Mouse (Mus musculus): Measurements from ENCODE around the gene Nrip2. TPM values are rescaled to one million over a fixed set of nuclear protein-coding genes. Genes with fewer than 3 reads are reported as not detected.

The Nrip2 gene
- polyA plus RNA-seq, 1 experiment from 2014 or later, result 4.6 TPM

DNA sequence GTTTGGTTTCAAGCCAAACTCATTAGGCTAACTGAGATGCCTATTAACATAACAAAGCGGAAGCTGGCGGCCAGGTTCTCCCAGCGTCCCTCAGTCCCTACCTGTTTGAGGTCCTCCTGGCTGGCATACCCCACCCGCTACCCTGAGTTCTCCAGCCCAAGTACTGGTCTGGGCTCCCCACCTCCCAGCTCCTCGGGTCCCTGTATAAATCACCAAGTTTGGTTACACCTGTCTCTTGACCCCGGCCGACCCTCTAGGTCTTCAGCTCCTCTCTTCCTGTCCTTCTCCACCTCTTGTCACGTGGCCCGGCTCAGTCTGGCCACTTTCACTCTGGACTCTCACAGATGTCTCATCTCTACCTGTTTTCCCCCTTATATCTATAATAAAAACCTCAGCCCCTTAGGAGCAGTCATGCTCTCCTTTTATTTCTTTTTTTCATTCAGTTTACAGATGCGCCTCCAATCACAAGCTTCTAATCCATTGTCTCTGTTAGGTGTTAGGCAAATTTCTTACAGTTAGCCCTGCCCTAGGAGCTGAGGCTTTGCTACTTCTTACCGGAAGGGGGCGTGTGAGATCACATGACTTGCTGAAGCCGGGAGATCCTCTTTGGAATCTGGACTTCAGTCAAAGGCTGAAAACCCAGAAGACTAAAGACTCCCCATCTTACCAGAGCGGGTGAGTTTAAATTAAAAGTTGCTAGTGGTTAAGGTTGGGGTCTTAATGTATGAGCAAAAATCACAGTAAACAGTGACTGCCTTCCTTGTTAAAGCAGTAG, 46.9 kb downstream of the Nrip2 start:
- Histone ChIP-seq H3K27ac (no peak overlapping the region), H3K27me3 (replicated peaks) (no peaks in the 10 kb centered on the region), H3K4me3 (no peak overlapping the region), H3K9me3 (no peaks in the 10 kb centered on the region), H3K4me1 (no peaks in the 10 kb centered on the region), H3K36me3 (no peaks in the 10 kb centered on the region), H3K9ac (no peak overlapping the region), H3K4me2 (replicated peaks) (peak overlapping the region; percentile 43)
- ATAC-seq (ENCODE audit: low FRiP score, low read depth), result peak; percentile 55; the same call in 1 of the 2 replicates
- 17% methylated on average over 14 of the region's 14 CpGs for WGBS

DNA sequence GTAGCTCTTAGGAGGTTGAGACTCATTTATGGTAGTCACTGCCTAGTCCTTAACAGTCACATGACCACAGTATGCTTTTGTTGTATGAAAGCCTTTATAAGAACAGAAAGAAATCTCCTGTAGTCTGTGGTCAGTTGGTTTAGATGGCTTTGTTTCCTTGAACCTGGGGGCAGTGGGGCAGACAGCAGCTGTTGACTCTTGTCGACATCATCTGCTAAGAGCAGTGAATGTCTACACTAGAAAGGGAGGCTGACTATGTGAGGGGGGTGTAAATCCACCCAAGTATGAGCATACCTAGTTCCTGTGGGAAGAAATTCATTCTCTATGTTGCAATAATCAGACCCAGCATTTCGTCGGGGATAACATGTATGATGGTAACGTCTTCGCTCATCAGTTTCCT, 48.0 kb downstream of the Nrip2 start:
- Histone ChIP-seq H3K9ac (no peak overlapping the region), H3K36me3 (no peaks in the 10 kb centered on the region), H3K27ac (no peak overlapping the region), H3K27me3 (replicated peaks) (no peaks in the 10 kb centered on the region), H3K4me3 (no peak overlapping the region), H3K4me2 (replicated peaks) (no peak overlapping the region), H3K9me3 (no peaks in the 10 kb centered on the region), H3K4me1 (no peaks in the 10 kb centered on the region)
- ATAC-seq (ENCODE audit: low FRiP score, low read depth), result no peak
- WGBS, result 98% methylated on average over 5 of the region's 5 CpGs

DNA sequence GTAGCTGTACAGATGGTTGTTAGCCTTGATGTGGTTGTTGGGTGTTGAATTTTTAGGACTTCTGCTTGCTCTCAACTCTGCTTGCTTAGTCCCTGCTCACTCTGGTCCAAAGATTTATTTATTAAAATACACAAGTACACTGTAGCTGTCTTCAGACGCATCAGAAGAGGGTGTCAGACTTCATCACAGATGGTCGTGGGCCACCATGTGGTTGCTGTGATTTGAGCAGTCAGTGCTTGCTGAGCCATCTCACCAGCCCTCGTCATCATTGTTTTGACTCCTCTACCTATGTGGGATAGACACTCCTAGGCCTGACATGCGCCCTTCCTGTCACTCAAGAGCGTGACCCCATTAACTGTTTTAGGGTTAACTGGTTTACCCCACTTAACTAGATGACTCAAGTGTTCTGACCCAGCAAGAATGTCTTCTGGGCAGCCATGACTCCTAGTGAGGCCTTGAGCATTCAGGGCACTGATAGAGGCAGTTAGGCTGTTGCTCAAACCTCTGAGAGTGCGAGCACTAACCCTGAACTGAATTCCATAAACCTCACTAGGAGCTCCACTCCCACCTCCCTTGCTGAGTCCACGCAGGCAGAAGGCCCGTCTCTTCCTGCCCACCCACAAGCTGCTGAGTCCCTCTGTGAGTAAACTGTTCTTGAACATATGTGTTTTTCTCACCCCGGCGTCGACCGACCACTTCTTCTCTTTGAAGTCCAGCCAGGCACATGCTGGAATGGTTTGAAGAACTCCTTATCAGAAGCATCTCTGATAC, 56.9 kb downstream of the Nrip2 start:
- H3K4me3 ChIP-seq, result no peak overlapping the region
- no peaks in the 10 kb centered on the region for H3K9me3 ChIP-seq
- H3K9ac ChIP-seq, result no peak overlapping the region
- no peak overlapping the region for H3K27ac ChIP-seq
- H3K4me2 ChIP-seq (replicated peaks), result no peak overlapping the region
- H3K4me1 ChIP-seq, result no peaks in the 10 kb centered on the region; the same call in 1 of the 2 replicates
- no peaks in the 10 kb centered on the region for H3K27me3 ChIP-seq (replicated peaks)
- WGBS, result 80% methylated on average over 12 of the region's 12 CpGs
- ATAC-seq (ENCODE audit: low FRiP score, low read depth), result no peak
- H3K36me3 ChIP-seq, result no peaks in the 10 kb centered on the region

DNA sequence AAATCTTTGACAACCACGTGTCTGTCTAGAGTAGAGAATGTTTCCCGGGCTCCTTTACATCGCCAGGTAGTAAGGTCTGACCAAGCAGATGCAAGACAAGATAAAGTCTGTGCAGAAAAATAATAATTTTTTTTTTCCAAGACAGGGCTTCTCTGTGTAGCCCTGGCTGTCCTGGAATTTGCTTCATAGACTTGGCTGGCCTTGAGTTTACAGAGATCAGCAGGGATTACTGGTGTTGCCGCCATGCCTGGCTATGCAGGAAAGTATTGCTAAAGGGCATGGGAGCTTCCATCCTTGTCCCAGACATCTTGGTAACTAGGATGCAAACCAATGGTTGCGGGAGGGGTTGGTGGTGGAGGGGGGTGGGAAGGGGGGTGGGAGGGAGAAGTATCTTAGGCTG, 58.1 kb downstream of the Nrip2 start:
- WGBS, result 88% methylated on average over 5 of the region's 5 CpGs
- H3K27me3 ChIP-seq (replicated peaks), result no peaks in the 10 kb centered on the region
- H3K27ac ChIP-seq, result no peak overlapping the region
- H3K9ac ChIP-seq, result no peak overlapping the region
- no peak overlapping the region for H3K4me3 ChIP-seq
- ATAC-seq (ENCODE audit: low FRiP score, low read depth), result no peak
- no peaks in the 10 kb centered on the region; the same call in 1 of the 2 replicates for H3K4me1 ChIP-seq
- no peaks in the 10 kb centered on the region for H3K9me3 ChIP-seq
- no peak overlapping the region for H3K4me2 ChIP-seq (replicated peaks)
- H3K36me3 ChIP-seq, result no peaks in the 10 kb centered on the region

DNA sequence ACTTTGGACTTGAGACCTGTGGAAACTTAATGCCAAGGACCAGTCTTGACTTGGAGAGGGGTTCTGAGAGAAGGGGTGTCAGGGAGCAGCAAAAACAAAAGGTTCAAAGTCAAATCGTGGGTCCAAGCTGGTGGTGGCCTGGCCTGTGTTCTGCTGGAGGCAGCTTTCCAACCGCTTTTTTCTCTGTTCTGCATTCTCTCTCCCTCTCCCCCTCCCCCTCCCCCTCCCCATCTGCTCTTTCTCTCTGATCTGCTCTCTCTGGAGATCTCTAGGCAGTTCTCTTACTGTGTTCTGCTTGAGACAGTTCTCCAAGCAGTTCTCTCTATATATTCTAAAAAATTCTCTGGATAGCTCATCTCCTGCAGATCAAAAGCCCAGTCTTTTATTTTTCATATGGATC, 61.2 kb downstream of the Nrip2 start:
- 33% methylated on average over 2 of the region's 2 CpGs for WGBS
- ATAC-seq (ENCODE audit: low FRiP score, low read depth), result no peak

DNA sequence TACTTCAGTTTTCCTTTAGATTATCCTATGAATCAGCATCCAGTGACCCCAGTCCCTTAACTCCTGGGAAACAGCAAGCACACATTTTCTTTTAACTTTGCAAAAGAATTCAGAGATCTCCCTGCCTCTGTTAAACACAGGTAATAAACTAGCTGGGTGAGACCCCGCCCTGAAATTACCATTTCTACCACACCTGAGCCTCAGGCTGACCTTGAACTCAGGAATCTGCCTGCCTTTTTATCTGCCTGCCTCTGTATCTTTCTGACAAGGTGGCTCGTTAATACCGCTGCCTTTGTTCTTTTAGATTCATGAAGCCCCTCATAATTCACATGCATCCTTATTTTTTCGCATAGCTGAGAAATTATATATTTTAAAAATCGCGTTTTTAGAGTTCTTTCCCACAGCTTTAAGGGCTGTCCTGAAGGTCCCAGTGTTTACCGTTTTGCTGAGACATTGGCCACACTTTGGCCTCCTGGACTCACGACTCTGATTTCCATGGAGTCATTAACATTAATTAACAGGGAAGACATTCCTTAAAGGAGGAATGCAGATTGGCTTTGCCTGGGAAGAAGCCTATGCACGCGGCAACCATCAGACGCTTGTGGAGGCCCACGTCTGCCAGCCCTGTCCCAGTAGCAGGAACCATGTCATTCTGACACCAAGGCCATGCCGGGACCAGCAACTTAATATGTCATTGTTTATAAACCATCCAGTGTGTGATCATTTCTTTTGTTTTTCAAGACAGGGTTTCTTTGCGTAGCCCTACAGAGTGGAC, 61.8 kb downstream of the Nrip2 start:
- ATAC-seq (ENCODE audit: low FRiP score, low read depth), result no peak
- no peak overlapping the region for H3K27ac ChIP-seq
- no peaks in the 10 kb centered on the region for H3K9me3 ChIP-seq
- H3K4me3 ChIP-seq, result no peak overlapping the region
- 81% methylated on average over 14 of the region's 14 CpGs for WGBS
- no peak overlapping the region for H3K9ac ChIP-seq
- H3K27me3 ChIP-seq (replicated peaks), result no peaks in the 10 kb centered on the region
- H3K4me2 ChIP-seq (replicated peaks), result no peak overlapping the region
- H3K36me3 ChIP-seq, result no peaks in the 10 kb centered on the region
- H3K4me1 ChIP-seq, result no peaks in the 10 kb centered on the region; the same call in 1 of the 2 replicates

More for the DNA sequence above, 61.2 kb downstream of the Nrip2 start:
- H3K9me3 ChIP-seq, result no peaks in the 10 kb centered on the region
- H3K4me3 ChIP-seq, result no peak overlapping the region
- no peaks in the 10 kb centered on the region; the same call in 1 of the 2 replicates for H3K4me1 ChIP-seq
- no peak overlapping the region for H3K27ac ChIP-seq
- H3K36me3 ChIP-seq, result no peaks in the 10 kb centered on the region
- no peak overlapping the region for H3K4me2 ChIP-seq (replicated peaks)
- no peaks in the 10 kb centered on the region for H3K27me3 ChIP-seq (replicated peaks)
- no peak overlapping the region for H3K9ac ChIP-seq

DNA sequence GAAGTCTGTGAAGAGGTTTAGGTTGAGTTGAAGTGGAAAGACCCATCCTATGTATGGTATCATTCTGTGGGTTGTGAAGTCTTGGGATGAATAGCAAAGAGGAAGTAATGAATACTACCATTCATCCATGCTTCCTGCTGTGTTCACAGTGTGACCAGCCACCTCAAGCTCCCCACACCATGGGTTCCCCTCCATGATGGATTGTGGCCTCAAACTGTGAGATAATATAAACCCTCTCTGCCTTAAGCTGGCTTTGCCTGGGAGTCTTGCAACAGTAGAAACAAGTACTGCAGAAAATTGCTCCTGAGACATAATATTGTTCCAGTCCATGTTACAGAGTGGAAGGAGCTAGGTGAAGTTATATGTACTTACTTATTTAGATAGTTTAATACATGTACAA, 62.5 kb downstream of the Nrip2 start:
- Histone ChIP-seq H3K27ac (no peak overlapping the region), H3K4me3 (no peak overlapping the region), H3K27me3 (replicated peaks) (no peaks in the 10 kb centered on the region), H3K36me3 (no peaks in the 10 kb centered on the region), H3K4me1 (no peaks in the 10 kb centered on the region; the same call in 1 of the 2 replicates), H3K9ac (no peak overlapping the region), H3K9me3 (no peaks in the 10 kb centered on the region), H3K4me2 (replicated peaks) (no peak overlapping the region)
- ATAC-seq (ENCODE audit: low FRiP score, low read depth), result no peak

DNA sequence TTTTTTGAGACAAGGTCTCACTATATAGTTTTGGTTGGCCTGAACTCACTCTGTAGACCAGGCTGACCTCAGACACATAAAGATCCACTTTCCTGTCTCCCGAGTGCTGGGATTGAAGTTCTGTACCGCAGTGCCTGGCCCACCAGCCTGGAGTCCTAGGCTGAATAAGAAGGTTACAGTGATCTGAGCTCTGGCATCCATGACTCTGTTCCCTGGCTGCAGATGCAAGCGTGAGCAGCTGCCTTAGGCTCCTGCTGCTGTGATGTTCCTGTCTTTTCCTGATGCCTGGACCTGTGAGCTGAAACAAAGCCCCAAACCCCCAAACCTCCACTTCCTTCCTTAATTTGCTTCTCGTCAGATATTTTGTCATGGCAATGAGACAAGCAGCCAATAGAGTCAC, 65.9 kb downstream of the Nrip2 start:
- H3K9ac ChIP-seq, result no peak overlapping the region
- no peaks in the 10 kb centered on the region for H3K36me3 ChIP-seq
- no peaks in the 10 kb centered on the region; the same call in 1 of the 2 replicates for H3K4me1 ChIP-seq
- H3K27ac ChIP-seq, result no peak overlapping the region
- no peak overlapping the region for H3K4me2 ChIP-seq (replicated peaks)
- 88% methylated on average over 4 of the region's 4 CpGs for WGBS
- H3K9me3 ChIP-seq, result no peaks in the 10 kb centered on the region
- H3K4me3 ChIP-seq, result no peak overlapping the region
- H3K27me3 ChIP-seq (replicated peaks), result no peaks in the 10 kb centered on the region
- no peak for ATAC-seq (ENCODE audit: low FRiP score, low read depth)

Other genes with a start within 250 kb of the Nrip2 start
- gene Tead4, start 98.5 kb upstream of the Nrip2 start, polyA plus RNA-seq (2016; fragmentation: Nextera tagmentation; extraction: Ambion mirVana), result 1.6 TPM in 2 replicates
- gene Tulp3, start 43.4 kb upstream of the Nrip2 start, polyA plus RNA-seq (2016; fragmentation: Nextera tagmentation; extraction: Ambion mirVana), result 18.9 and 20.5 TPM in 2 replicates
- gene Rhno1, start 36.4 kb upstream of the Nrip2 start, polyA plus RNA-seq (2016; fragmentation: Nextera tagmentation; extraction: Ambion mirVana), result 147 and 154 TPM in 2 replicates
- gene Foxm1, start 36.3 kb upstream of the Nrip2 start, polyA plus RNA-seq (2016; fragmentation: Nextera tagmentation; extraction: Ambion mirVana), result 32.0 and 36.8 TPM in 2 replicates
- gene Tex52, start 23.8 kb upstream of the Nrip2 start, polyA plus RNA-seq (2016; fragmentation: Nextera tagmentation; extraction: Ambion mirVana), result 0.17 and 0.34 TPM in 2 replicates
- gene Gm44596, start 23.8 kb upstream of the Nrip2 start, polyA plus RNA-seq (2016; fragmentation: Nextera tagmentation; extraction: Ambion mirVana), result not detected in 2 replicates
- gene Itfg2, start 25.6 kb downstream of the Nrip2 start, polyA plus RNA-seq (2016; fragmentation: Nextera tagmentation; extraction: Ambion mirVana), result 38.6 and 38.8 TPM in 2 replicates
- 404 and 410 TPM in 2 replicates for gene Fkbp4, start 39.4 kb downstream of the Nrip2 start, polyA plus RNA-seq (2016; fragmentation: Nextera tagmentation; extraction: Ambion mirVana)
- gene Pzp, start 127.4 kb downstream of the Nrip2 start, polyA plus RNA-seq (2016; fragmentation: Nextera tagmentation; extraction: Ambion mirVana), result not detected in 2 replicates
- gene A2ml1, start 182.3 kb downstream of the Nrip2 start, polyA plus RNA-seq (2016; fragmentation: Nextera tagmentation; extraction: Ambion mirVana), result not detected in 2 replicates
- not detected in 2 replicates for gene Klrb1a, start 224.2 kb downstream of the Nrip2 start, polyA plus RNA-seq (2016; fragmentation: Nextera tagmentation; extraction: Ambion mirVana)